Mouse (Mus musculus) left cerebral cortex, postnatal 4 days (tissue): ENCODE data around the gene Sympk. TPM values are rescaled to one million over a fixed set of nuclear protein-coding genes. Genes with fewer than 3 reads are reported as not detected.
"Not testable (repeated sequence)": the region's sequence is repeated elsewhere in the genome, so short reads cannot be mapped to it uniquely, and the experiment has no call there.

Source experiments
- DNase-seq: peaks from one replicate; pipeline ENCODE4 v3.0.0-alpha.2; 2022
- intact Hi-C: fragments of 180-260 bp; cut with DNase I; formaldehyde crosslinking; loops from one replicate; pipeline ENCODE4 v1.15.1; 2025
- total RNA-seq, 2 experiments: library from RNA; stranded (reverse); gene quantifications; 2 replicates each; pipeline ENCODE4 v1.2.3; 2021

The Sympk gene
- total RNA-seq, 2 experiments from 2014 or later = 87.1 to 96.8 TPM

DNA sequence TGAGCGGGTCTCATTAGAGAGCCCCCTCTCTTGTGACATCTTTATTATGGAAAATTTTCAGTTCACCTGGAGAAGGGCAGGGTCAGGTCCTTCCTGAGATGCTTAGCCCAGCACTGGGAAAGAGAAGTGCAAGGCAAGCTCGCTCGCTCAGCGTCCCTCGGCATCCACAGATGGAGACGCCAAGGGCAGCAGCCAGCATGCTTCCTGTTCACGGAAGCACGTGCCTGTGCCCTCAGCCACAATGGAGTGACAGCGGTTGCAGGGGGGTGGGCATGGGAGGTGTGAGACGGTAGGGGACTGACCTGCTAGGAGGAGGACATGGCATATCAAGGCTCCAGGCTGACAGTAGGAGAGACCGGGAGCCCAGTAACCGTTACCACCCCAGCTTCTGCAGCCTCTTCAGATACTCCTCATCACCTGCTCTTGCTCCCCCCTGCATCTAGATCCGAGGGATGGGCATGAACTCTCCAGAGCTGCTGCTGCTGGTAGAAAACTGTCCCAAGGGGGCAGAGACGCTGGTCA is 23.9 kb downstream of the Sympk start:
- intact Hi-C loops = no loop called here
- DNase-seq = no peak

DNA sequence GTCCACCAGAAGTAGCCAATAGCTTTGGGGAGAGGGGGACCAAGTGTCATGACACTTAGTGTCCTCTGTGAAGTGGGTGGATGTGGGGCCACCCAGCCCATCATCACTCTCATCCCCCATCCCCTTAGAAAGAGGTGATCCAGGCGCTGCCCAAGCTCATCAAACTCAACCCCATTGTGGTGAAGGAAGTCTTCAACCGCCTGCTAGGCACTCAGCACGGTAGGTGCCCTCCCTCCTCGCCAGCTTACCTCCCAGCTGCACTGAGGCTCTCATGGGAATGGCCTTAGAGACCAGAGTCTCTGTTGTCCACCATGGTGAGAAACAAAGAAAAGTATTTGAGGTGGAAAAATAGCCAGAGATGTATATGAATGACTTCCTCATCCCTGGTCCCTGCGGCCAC is 25.1 kb downstream of the Sympk start:
- no peak for DNase-seq
- intact Hi-C loops = no loop called here

DNA sequence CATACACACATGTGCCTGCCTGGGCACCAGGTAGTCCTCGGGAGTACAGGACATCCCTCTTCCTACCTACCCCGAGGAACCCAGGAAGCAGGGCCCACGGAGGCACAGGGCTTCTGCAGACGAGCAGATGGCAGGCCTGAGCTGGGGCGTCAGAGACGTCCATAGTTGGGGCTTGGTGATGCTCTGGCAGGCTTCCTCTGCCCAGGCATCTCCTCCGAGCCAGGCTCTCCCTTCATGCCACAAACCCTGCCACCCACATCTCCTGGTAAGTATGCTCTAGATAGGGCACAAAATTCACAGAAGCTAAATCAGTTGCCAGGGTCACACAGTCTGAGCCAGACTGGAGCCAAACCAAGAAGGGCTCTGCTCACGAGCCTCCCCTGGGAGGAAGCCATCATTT is 26.0 kb downstream of the Sympk start:
- peak; percentile 32 for DNase-seq
- intact Hi-C loops = no loop called here

DNA sequence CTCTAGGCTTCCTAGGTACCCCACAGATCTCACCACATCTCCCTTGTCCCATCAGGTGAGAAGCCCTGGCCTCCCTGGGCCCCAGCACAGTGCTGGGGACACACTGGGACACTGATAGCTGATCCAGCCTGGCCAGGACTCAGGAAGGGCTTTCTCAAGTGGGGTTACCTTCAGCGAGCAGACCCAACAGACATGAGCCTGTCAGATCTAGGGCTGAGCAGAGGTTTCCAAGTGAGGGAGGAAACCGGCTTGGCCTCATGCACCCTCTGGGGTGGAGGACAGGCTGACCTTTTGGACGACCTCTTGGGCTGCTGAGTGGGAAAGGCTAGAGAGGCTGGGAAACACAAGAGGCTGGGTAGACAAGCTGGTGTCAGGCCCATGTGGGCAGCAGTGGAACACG is 27.0 kb downstream of the Sympk start:
- no peak for DNase-seq
- intact Hi-C loops = no loop called here

DNA sequence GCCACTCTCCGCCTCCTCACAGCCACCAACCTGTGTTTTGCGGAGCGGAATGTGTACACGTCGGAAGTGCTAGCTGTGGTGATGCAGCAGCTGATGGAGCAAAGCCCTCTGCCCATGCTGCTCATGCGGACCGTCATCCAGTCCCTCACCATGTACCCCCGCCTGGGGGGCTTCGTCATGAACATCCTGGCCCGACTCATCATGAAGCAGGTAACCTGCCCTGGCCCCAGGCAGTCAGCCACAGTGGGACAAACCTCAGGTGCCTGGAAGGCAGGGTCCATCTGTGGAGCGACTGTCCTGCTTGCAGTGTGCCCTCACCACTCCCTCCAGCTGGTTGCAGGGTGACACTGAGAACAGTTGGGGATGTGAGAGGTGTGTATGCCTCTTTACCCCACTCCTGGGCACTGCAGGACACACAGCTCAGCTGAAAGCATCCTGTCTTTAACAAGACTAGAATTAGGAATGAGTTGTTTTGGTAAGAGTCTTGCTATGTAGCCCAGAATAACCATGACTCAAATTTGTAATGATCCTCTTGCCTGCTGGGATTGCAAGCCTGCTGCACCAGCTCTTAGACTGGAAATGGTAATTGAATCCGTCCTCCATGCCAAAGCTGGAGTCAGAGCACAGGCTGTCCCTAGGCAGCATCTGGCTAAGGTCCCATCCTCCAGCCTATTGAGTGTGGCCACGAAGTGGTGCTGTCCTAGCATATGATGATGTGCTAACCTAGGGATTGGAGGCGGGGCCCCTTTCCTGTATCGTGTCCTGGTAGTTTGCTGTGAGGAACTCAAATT is 28.4 kb downstream of the Sympk start:
- DNase-seq = no peak
- intact Hi-C loops = no loop called here

DNA sequence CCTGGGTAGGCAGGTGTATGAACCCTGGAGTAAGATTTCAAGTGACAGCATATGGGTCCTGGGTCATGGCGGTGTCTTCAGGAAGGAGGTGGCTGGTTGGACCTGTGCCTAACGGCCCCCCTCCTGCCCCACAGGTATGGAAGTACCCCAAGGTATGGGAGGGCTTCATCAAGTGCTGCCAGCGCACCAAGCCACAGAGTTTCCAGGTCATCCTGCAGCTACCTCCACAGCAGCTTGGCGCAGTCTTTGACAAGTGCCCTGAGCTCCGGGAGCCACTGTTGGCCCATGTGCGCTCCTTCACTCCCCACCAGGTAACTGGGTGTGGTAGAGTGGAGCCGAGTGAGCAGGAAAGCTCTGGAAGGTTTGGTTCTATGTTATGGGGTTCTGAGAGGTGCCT is 29.0 kb downstream of the Sympk start:
- no peak for DNase-seq
- intact Hi-C loops = no loop called here

DNA sequence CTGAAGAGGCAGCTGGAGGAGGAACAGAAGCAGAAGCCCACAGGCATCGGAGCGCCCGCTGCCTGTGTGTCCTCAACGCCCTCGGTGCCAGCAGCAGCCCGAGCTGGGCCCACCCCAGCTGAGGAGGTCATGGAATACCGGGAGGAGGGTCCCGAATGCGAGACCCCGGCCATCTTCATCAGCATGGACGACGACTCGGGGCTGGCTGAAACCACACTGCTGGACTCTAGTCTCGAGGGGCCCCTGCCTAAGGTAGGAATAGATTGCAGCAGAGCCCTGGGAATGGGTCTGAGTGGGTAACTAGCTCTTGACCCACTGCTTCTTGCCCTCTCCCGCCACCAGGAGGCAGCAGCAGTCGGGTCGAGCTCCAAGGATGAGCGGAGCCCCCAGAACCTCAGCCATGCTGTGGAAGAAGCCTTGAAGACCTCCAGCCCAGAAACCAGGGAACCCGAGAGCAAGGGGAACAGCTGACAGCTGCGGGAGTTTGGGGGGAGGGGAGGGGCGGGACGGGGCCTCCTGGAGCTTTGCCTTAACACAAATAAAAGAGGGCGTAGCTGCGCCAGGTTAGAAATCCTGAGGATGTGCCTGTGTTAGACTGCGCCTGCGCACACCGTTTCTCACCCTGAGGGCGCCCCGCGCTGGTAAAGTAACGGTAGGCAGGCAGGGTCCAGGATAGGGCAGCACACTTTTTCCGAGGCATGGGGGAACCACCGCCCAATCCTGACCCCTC is 30.0 kb downstream of the Sympk start, which contains the start of gene Rsph6a:
Gene Rsph6a, plus strand, starts transcription at position 644 of the 730 bp plus-strand sequence.
- peak; percentile 79 for DNase-seq
- intact Hi-C loops = no loop called here

DNA sequence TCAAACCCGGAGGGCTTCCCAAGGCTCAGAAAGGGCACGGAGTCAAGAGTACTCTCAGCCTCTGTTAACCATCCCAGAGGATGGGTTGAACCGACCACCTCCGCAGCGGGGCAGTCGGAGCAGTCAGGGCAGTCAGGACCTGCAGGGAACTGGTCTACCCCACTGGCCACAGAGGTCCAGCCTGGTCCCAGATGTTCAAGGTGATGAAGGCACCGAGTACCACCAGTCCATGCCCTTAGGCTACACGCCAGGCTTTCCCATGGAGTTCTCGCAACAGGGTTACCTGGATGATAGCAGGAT is 30.6 kb downstream of the Sympk start:
- no peak for DNase-seq
- intact Hi-C loops = no loop called here

DNA sequence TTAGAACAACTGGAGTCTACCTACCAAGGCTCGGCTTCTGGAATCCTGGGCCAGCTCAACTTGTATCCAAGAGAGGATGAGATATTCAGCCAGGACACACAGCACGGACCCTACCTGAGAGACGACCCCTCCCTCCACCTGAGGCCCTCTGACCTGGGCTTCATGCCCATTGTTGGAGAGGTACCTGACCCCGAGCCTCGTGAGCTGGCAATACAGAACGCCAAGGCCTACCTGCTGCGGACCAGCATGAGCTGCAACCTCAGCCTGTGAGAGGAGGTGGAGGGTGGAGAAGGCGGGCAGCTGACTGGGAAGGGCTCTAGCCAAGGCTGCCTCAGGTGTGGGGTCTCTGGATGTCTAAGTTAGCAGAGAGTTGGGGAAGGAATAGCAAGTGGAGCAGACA is 30.9 kb downstream of the Sympk start:
- intact Hi-C loops = no loop called here

DNA sequence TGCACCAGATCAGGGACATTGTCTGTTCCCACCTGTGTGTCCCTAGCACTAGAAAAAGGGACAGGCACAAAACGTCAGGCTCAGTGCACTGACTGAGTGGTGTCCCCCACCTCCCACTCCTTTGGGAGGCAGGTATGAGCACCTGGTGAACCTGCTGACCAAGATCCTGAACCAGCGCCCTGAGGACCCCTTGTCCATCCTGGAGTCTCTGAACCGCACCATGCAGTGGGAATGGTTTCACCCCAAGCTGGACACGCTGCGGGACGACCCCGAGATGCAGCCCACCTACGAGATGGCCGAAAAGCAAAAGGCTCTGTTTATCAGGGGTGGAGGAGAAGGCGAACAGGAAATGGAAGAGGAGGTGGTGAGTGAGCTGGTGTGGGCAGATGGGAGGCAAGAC is 33.2 kb downstream of the Sympk start:
- intact Hi-C loops = no loop called here

More for the DNA sequence above, 30.9 kb downstream of the Sympk start:
- DNase-seq = no peak

DNA sequence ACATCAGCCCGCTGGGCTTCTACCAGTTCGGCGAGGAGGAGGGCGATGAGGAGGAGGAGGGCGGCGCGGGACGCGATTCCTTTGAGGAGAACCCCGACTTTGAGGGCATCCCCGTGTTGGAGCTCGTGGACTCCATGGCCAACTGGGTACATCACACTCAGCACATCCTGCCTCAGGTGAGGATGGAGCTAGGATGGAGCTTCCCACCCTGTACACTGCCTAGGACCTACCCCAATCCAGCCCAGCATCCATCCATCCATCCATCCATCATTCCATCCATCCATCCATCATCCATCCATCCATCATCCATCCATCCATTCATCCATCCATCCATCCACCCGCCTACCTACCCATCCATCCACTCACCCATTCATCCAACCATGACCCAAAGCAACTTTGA is 41.7 kb downstream of the Sympk start:
- DNase-seq = no peak
- intact Hi-C loops = no loop called here

More for the DNA sequence above, 33.2 kb downstream of the Sympk start:
- DNase-seq = no peak

DNA sequence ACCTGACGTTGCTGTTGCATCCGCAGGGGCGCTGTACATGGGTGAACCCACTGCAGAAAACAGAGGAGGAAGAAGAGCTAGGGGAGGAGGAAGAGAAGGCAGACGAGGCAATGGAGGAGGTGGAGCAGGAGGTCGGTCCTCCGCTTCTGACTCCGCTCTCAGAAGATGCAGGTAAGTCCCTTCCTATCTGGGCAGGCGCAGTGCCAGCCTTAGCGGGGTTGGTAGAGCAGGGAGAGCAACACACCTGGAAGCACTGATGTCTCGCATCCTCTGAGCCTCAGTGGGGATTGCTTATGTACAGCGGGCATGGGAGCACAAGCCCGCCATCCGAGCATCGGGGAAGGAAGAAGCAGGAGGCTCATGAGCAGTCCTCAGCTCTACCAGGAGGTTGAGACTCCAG is 42.9 kb downstream of the Sympk start:
- DNase-seq = no peak
- intact Hi-C loops = no loop called here

DNA sequence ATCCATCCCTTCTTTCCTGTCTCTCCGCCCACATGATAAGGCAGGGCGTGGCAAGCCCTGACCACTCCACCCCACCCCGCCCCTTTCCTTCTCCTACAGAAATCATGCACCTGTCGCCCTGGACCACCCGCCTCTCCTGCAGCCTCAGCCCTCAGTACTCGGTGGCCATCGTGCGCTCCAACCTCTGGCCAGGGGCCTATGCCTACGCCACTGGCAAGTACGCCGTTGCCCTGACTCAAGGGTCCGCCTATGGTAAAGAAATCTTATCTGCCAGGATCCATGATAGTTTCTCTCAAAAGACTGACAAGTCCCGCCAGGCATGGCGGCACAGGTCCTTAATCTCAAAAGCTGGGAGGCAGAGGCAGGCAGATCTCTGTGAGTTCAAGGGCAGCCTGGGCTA is 43.8 kb downstream of the Sympk start:
- intact Hi-C loops = no loop called here
- no peak for DNase-seq

DNA sequence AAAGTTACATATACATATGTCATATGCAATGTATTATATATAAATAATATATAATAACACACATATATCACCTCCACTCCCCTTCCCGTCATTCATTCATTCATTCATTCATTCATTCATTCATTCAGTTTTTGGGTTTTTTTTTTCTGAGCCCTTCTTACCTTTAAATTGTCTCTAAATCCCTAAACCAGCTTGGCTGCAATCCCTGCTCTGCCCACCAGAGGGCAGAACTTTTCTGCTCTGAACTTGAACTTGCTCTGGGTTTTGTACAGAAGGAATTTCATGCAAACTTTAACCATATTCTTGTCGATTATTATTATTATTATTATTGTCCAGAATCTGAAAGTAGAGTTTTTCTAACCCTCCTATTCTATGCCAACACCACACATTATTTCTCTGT is 44.5 kb downstream of the Sympk start:
- intact Hi-C loops = no loop called here
- DNase-seq = peak; percentile 68

DNA sequence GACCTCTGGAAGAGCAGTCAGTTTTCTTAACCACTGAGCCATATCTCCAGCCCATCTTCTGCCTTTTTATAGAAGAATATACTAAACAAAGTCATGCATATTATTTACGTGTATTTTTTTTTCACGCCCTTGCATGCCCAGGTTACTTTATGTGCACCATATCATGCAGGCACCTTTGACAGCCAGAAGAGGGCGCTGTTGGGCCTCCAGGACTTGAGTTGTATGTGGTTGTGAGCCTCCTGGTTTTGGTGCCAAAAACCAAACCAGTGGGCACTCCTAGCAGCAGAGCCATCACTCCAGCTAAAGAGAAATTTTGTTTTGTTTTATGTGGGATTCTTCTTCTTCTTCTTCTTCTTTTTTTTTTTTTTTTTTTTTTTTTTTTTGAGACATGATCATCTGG is 45.3 kb downstream of the Sympk start:
- intact Hi-C loops = no loop called here

DNA sequence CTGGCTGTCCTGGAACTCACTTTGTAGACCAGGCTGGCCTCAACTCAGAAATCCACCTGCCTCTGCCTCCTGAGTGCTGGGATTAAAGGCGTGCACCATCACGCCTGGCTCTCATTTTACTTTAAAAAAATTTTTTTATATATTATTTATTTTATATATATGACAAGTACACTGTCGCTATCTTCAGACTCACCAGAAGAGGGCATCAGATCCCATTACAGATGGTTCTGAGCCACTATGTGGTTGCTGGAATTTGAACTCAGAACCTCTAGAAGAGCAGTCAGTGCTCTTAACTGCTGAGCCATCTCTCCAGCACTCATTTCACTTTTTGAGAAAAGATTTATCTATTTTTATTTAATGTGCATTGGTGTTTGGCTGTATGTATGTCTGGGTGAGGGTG is 46.8 kb downstream of the Sympk start:
- intact Hi-C loops, DNase-seq: not testable (repeated sequence)

More for the DNA sequence above, 45.3 kb downstream of the Sympk start:
- no peak for DNase-seq

DNA sequence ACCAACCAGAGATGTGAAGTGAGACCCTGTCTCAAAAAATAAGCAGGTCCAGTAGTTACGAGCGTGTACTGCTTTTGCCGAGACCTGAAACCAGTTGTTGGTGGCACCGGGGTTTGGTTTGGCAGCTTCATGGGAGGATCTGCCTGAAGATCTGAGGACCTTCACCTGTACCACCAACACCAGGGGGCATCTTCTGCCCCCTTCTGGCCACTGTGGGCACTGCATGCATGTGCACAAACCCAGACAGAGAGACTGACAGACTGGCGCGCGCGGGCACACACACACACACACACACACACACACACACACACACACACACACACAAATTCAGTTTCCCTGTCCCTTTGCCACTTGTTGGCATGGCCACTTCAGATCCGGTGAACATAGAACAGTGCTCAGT is 49.3 kb downstream of the Sympk start:
- peak; percentile 47 for DNase-seq
- intact Hi-C loops = no loop called here

DNA sequence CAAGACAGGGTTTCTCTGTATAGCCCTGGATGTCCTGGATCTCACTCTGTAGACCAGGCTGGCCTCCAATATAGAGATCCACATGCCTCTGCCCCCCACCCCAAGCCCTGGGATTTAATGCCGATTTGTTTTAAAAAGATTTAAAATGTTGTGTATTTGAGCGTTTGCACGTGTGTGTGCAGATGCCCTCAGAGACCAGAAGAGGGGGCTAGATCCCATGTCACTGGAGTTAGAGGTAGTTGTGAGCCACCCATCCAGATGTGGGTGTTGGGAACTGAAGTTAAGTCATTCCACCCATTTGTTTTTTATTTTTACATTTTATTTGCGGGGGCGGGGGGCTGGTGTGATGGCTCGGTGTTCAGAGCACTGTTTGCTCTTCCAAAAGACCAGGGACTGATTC is 50.3 kb downstream of the Sympk start:
- DNase-seq = no peak
- intact Hi-C loops = no loop called here

DNA sequence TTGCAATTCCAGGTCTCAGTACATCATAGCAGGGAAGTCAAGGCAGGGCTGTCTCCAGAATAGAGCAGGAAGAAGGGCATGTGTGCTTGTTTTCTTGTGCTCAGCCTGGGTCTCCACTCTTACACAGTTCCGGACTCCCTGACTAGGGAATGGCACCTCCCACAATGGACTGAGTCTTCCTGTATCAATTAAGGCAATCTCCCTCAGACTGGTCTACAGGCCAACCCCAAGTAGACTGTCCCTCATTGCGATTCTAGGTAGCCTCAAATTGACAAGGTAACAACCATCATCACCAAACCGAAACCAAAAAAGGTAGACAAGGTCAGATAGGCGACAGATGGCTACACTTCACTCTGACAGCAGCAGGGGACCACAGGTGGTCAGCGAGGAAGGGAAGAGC is 51.1 kb downstream of the Sympk start:
- DNase-seq = no peak
- intact Hi-C loops = no loop called here

DNA sequence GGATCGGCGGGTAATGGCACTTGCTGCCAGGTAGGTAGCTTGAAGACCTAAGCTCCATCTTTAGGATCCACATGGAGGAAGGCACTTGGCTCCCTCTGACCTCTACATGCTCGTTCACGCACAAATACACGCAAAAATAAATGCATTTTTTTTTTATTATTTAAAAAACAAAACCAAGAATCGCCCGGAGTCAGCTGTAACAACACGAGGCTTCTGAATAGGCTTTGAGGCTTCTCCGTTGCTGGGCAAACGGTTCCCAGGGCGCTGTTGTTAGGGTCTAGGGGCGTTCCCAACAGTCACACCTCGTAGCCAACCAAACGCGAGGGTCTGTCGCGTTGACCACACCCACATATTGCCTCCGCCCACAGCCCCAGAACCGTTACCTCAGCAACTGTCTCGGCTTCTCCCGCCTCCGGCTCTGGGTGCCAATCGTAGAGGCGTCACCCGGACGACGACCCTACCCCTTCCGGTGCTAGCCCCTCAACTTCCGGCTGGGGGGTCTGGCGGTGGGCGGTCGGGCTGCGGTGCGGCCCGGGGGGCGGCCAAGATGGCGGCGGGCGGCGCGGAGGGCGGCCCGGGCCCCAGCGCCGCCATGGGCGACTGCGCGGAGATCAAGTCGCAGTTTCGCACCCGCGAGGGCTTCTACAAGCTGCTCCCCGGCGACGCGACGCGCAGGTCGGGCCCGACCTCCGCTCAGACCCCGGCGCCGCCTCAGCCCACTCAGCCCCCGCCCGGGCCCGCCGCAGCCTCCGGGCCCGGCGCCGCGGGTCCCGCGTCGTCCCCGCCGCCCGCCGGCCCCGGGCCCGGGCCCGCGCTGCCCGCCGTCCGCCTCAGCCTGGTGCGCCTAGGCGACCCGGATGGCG is 51.8 kb downstream of the Sympk start, which contains the start of gene Dmwd:
Gene Dmwd, plus strand, starts transcription at position 505 of the 863 bp plus-strand sequence.
- intact Hi-C loops = no loop called here
- peak; percentile 98 for DNase-seq

DNA sequence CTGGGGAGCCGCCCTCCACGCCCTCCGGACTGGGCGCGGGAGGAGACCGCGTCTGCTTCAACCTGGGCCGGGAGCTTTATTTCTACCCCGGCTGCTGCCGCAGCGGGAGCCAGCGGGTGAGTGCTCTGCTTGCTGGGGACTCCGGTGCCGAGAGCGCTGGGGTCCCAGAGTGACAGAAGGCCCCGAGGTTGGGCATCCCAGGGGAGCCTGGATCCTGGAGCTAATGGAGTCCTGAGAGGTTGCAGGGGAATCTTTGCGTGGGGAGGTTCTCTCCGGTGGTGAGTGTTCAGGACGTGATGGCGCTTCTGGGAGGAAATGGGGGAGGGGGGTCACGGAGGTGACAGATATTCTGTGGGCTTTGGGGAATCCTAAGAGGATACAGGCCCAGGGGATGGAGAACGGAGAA is 52.4 kb downstream of the Sympk start:
- intact Hi-C loops = no loop called here
- DNase-seq = peak; percentile 43
